Mouse (Mus musculus) spleen, postnatal 10 days (tissue): ENCODE measurements around the gene Gm7233.
"Not testable (repeated sequence)": the region's sequence is repeated elsewhere in the genome, so short reads cannot be mapped to it uniquely, and the experiment has no call there.

Experiments
- DNase-seq, 2 experiments: peaks; one replicate each; pipeline ENCODE4 v3.0.0; 2021 to 2022; ENCODE audit warnings: low spot score in 2 of 2

Gm7233 gene

DNA sequence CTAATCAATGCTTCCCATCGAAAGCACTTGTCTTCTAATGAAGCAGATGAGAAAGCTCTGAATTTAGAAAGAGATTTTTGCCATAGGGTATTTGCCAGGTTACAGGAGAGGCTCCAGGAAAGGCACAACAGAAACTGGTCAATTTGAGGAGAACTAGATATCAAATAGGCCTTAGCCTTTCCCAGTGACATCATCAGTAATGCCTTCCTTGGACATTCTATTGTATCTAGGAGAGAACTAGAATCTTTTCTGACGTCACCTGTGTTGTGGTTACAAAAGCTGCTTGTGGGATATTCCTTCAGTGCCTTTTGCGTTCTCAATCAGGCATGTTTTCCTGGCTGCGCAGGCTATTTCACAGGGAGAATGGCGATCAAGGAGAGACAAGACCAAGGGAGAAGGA is at the start of gene Gm7233:
Gene Gm7233 (plus strand): TSS at position 301 of the 400 bp plus-strand sequence.
- not testable (repeated sequence) for DNase-seq

GRCm38 (mm10) chr14:43167189-43167588 is 12.5 kb upstream of the Gm7233 start:
- peak in 1 of 2 experiments; percentile 12 for DNase-seq

- DNase-seq = not testable (repeated sequence)
Observed at GRCm38 (mm10) chr14:43167942-43168341, 11.7 kb upstream of the Gm7233 start.

- DNase-seq = not testable (repeated sequence)
Observed at GRCm38 (mm10) chr14:43168573-43169170, 11.0 kb upstream of the Gm7233 start.

DNA sequence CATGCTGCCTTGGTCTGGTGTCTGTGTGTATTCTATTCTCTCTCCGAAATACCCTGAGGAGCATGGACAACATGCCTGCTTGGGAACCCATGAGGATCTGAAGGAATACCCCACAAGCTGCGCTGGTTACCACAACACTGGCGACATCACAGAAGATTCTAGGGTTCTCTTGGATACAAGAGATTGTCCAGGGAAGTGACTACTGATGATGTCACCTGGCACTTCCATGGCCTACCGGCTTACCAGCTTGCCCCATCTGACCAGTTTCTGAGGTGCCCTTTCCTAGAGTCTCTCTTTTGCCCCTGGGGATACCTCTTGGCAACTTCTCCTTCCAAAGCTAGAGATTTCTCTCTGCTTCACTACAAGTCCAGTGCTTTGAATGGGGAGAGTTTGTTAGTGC is 55.5 kb downstream of the Gm7233 start, which contains the start of gene Gm8122:
Gene Gm8122 (minus strand): TSS at position 101 of the 400 bp plus-strand sequence.
- DNase-seq = not testable (repeated sequence)
